Comparison of ENCODE assay signal across 8 mouse cellular contexts in genomic region chr3:116129259-116129738, GRCm38 (mm10). TPM values are rescaled to one million over a fixed set of nuclear protein-coding genes. Genes with fewer than 3 reads are reported as not detected.
DNase-seq lines count a peak whose midpoint lies in the region; ATAC-seq lines count a peak whose summit lies in the region.

Vcam1 (minus strand) TSS chr3:116129688.

- no peaks in the 10 kb centered on the region for H3K27me3 ChIP-seq in forebrain, embryonic 14.5 days (replicated peaks; ENCODE audit: control insufficient read depth, insufficient read depth, low read length)
- no peaks in the 10 kb centered on the region for H3K27me3 ChIP-seq in liver, embryonic 15.5 days
- H3K27me3 ChIP-seq in neural tube, embryonic 14.5 days (ENCODE audit: control insufficient read depth, insufficient read depth, low read length): no peaks in the 10 kb centered on the region

- peak within 1 kb of the TSS; percentile 31 for H3K4me3 ChIP-seq in forebrain, embryonic 14.5 days (ENCODE audit: low read depth, low read length)
- peak within 1 kb of the TSS; percentile 49 for H3K4me3 ChIP-seq in liver, embryonic 15.5 days (replicated peaks)
- peak within 1 kb of the TSS; percentile 1; the same call in 1 of the 2 replicates for H3K4me3 ChIP-seq in neural tube, embryonic 14.5 days (ENCODE audit: low read depth, low read length)

- no peaks in the 10 kb centered on the region for H3K36me3 ChIP-seq in forebrain, embryonic 14.5 days (ENCODE audit: control insufficient read depth, insufficient read depth, low read length)
- 0 out of 2 replicates have a peak, but pooled peaks cover 3% of the 10 kb centered on the region for H3K36me3 ChIP-seq in liver, embryonic 15.5 days (replicated peaks)
- H3K36me3 ChIP-seq in neural tube, embryonic 14.5 days (ENCODE audit: control insufficient read depth, insufficient read depth, low read length): no peaks in the 10 kb centered on the region

- no peaks in the 10 kb centered on the region for H3K9me3 ChIP-seq in forebrain, embryonic 14.5 days (replicated peaks; ENCODE audit: control insufficient read depth, low read length)
- H3K9me3 ChIP-seq in liver, embryonic 15.5 days (replicated peaks): no peaks in the 10 kb centered on the region
- no peaks in the 10 kb centered on the region for H3K9me3 ChIP-seq in neural tube, embryonic 14.5 days (ENCODE audit: control insufficient read depth, low read length)

- DNase-seq in 3134 (ENCODE audit: extremely low read depth, insufficient read length, low spot score): peak; percentile 27
- peak; percentile 47 for DNase-seq in adrenal gland, postnatal 10 days
- DNase-seq in forebrain, embryonic 14.5 days (ENCODE audit: low spot score): peak; percentile 89
- peak; percentile 78 to 79 for DNase-seq in heart, postnatal 10 days
- peak; percentile 54 for DNase-seq in kidney, postnatal 14 days
- no peak for DNase-seq in T-cell, adult 2 months (ENCODE audit: low spot score)

- H3K4me1 ChIP-seq in forebrain, embryonic 14.5 days (ENCODE audit: control insufficient read depth, insufficient read depth, low read length): peaks cover 4% of the 10 kb centered on the region; the same call in 1 of the 2 replicates
- peaks cover 3% of the 10 kb centered on the region; the same call in 1 of the 2 replicates for H3K4me1 ChIP-seq in liver, embryonic 15.5 days (replicated peaks)
- 0 out of 2 replicates have a peak, but pooled peaks cover 3% of the 10 kb centered on the region for H3K4me1 ChIP-seq in neural tube, embryonic 14.5 days (ENCODE audit: control insufficient read depth, insufficient read depth, low read length)

- peak within 1 kb of the TSS; percentile 66; the same call in 1 of the 2 replicates for H3K27ac ChIP-seq in forebrain, embryonic 14.5 days (ENCODE audit: low read depth, low read length)
- peak within 1 kb of the TSS; percentile 42; the same call in 1 of the 2 replicates for H3K27ac ChIP-seq in liver, embryonic 15.5 days (replicated peaks)
- H3K27ac ChIP-seq in neural tube, embryonic 14.5 days (ENCODE audit: low read depth, low read length): peak within 1 kb of the TSS; percentile 48

- 0% methylated on average over 9 of the region's 9 CpGs for WGBS in forebrain, embryonic 14.5 days
- WGBS in liver, embryonic 15.5 days (ENCODE audit: insufficient replicate concordance): 15% methylated on average over 9 of the region's 9 CpGs
- WGBS in neural tube, embryonic 14.5 days: 1% methylated on average over 9 of the region's 9 CpGs

- H3K4me2 ChIP-seq in forebrain, embryonic 14.5 days (ENCODE audit: low read length): peak within 1 kb of the TSS; percentile 50
- peak within 1 kb of the TSS; percentile 27 for H3K4me2 ChIP-seq in liver, embryonic 15.5 days
- peak within 1 kb of the TSS; percentile 34 for H3K4me2 ChIP-seq in neural tube, embryonic 14.5 days (ENCODE audit: low read depth, low read length)

- ATAC-seq in forebrain, embryonic 14.5 days: peak; percentile 75
- peak; percentile 54 for ATAC-seq in liver, embryonic 15.5 days (ENCODE audit: insufficient read depth)
- ATAC-seq in neural tube, embryonic 14.5 days (ENCODE audit: low read depth): peak; percentile 69

- H3K9ac ChIP-seq in forebrain, embryonic 14.5 days (ENCODE audit: low read length): peak within 1 kb of the TSS; percentile 52
- H3K9ac ChIP-seq in liver, embryonic 15.5 days: no peak within 1 kb of the TSS; the same call in 1 of the 2 replicates
- no peak within 1 kb of the TSS for H3K9ac ChIP-seq in neural tube, embryonic 14.5 days (replicated peaks; ENCODE audit: low read depth, low read length)

- intact Hi-C loops in heart, postnatal 10 days (cut with DNase I): loop anchor here (5.0 kb wide), 2 partner anchors 82 to 198 kb away; no protein-coding TSS in a partner anchor

RNA-seq across cellular contexts. Expression of gene Vcam1, which starts in this region (rescaled TPM):
- 10 to 100 TPM; 26.4 to 33.8 TPM for total RNA-seq in adrenal gland, postnatal 10 days (2021)
- 33.1 and 35.6 TPM in 2 replicates for polyA plus RNA-seq in forebrain, embryonic 14.5 days (2014; fragmentation: Nextera tagmentation; extraction: Ambion mirVana)
- 10 to 100 TPM; 16.5 to 17.6 TPM for total RNA-seq in heart, postnatal 10 days (2021)
- 85.4 and 97.8 TPM in 2 replicates for polyA plus RNA-seq in liver, embryonic 15.5 days (2015; fragmentation: Nextera tagmentation; extraction: Ambion mirVana)
- polyA plus RNA-seq in neural tube, embryonic 14.5 days (2014; fragmentation: Nextera tagmentation; extraction: Ambion mirVana): 24.7 and 31.6 TPM in 2 replicates
